Mouse (Mus musculus) adrenal gland, postnatal 36 days (tissue): ENCODE data around the gene Vmn2r68. TPM values are rescaled to one million over a fixed set of nuclear protein-coding genes. Genes with fewer than 3 reads are reported as not detected.

ENCODE experiments used
- DNase-seq, 2 experiments: peaks; one replicate each; pipeline ENCODE4 v3.0.0; 2021; ENCODE audit warnings: mixed read lengths in 1 of 2
- long read RNA-seq, 2 experiments: library from polyadenylated mRNA; stranded (forward); transcript quantifications; one replicate each; pipeline ENCODE4 v2.0.0; 2021; ENCODE audit warnings: borderline sequencing depth in 2 of 2
- total RNA-seq, 2 experiments: library from RNA; stranded (reverse); gene quantifications; 2 replicates each; pipeline ENCODE4 v1.2.3; 2021

Vmn2r68 gene
- not detected for total RNA-seq
- long read RNA-seq, experiment 1, result 0 reads
- long read RNA-seq, experiment 2, result 0 reads

GRCm38 (mm10) chr7:85237683-85238082, at the start of gene Vmn2r68:
Gene Vmn2r68 (minus strand): TSS chr7:85237783.
- DNase-seq, result no peak

Other genes with a start within 250 kb of the Vmn2r68 start
- gene Vmn2r66, start 225.5 kb downstream of the Vmn2r68 start, total RNA-seq, result not detected
- gene Vmn2r67, start 81.8 kb downstream of the Vmn2r68 start, total RNA-seq, result not detected
- not detected for gene Vmn2r69, start 178.1 kb upstream of the Vmn2r68 start, total RNA-seq